Mouse (Mus musculus) kidney, adult 2 months (tissue): ENCODE measurements at regions not wholly inside any gene's neighbourhood (a gene's known extent, or its start where the extent isn't known, plus 50 kb on each side); places are given as distances from the start of the nearest gene placed in this dataset.

Source experiments
- DNase-seq: peaks from one replicate; pipeline ENCODE4 v3.0.0; 2021
- H3K27ac ChIP-seq: fragments of 200-500 bp; 2 replicates; pipeline ENCODE4 v1.5.1; 2012; ENCODE audit warnings: low read depth, low read length, control low read depth, inconsistent platforms; ENCODE audit not compliant: insufficient read depth
- H3K27me3 ChIP-seq: fragments of 200-500 bp; replicated peaks from 2 replicates; pipeline ENCODE4 v1.6.1; 2012; ENCODE audit warnings: mild to moderate bottlenecking, moderate library complexity, low read length, inconsistent platforms; ENCODE audit not compliant: control insufficient read depth, insufficient read depth
- H3K36me3 ChIP-seq: fragments of 200-500 bp; 2 replicates; pipeline ENCODE4 v1.6.1; 2012; ENCODE audit warnings: mild to moderate bottlenecking, moderate library complexity, low read length, inconsistent platforms; ENCODE audit not compliant: control insufficient read depth, insufficient read depth
- H3K4me1 ChIP-seq: fragments of 200-500 bp; 2 replicates; pipeline ENCODE4 v1.6.1; 2011; ENCODE audit warnings: low read length; ENCODE audit not compliant: control insufficient read depth, insufficient read depth
- H3K4me3 ChIP-seq: fragments of 200-500 bp; 2 replicates; pipeline ENCODE4 v1.5.1; 2011; ENCODE audit warnings: mild to moderate bottlenecking, low read depth, low read length, control low read depth; ENCODE audit not compliant: insufficient read depth
- CTCF ChIP-seq: fragments of 200-500 bp; conservative IDR thresholded peaks from 2 replicates; pipeline ENCODE4 v1.5.1; 2011; ENCODE audit warnings: low read depth, mild to moderate bottlenecking, control low read depth, low read length, moderate library complexity, mixed read lengths; ENCODE audit not compliant: insufficient read depth, insufficient read length
- POLR2A ChIP-seq: fragments of 200-500 bp; IDR thresholded peaks from one replicate; pipeline ENCODE4 v1.6.1; 2011; ENCODE audit warnings: low read depth, low read length, control low read depth
- WGBS: fragments of 180-500 bp; shearing (Covaris S2); methylation state at CpG from one replicate; pipeline ENCODE4 v1.1.7; 2018; 5-methylcytosine and 5-hydroxymethylcytosine counted together

- Histone ChIP-seq H3K4me1 (peaks cover 5% of the 10 kb centered on the region; the same call in 1 of the 2 replicates), H3K4me3 (no peak overlapping the region), H3K27ac (no peak overlapping the region), H3K27me3 (no peaks in the 10 kb centered on the region), H3K36me3 (no peaks in the 10 kb centered on the region)
- no peak for TF ChIP-seq CTCF
- no peak for TF ChIP-seq POLR2A
- WGBS = 90% methylated on average over 2 of the region's 2 CpGs
- DNase-seq = no peak
These were observed 1786.1 kb downstream of the 9330182O14Rik start for GRCm38 (mm10) chr15:41920270-41920669.

DNA sequence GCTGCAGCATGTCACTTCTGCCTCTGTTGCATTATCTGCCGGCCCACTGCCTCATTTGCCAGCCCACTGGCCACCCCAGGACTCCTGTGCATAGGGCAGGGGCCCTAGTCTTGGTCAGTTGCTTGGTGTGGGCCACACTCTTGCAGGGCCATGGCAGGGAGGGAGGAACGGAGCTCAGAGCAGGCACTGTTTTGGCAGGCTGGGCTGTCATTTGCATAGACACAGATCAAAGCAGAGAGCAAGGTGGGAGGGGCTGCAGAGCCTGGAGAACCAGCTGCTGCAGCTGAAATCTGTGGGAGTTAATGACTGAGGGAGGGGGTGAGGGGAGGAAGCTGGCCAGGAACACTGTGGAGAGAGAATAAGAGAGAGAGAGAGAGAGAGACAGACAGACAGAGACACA, 1802.5 kb downstream of the 9330182O14Rik start:
- TF ChIP-seq CTCF = no peak
- TF ChIP-seq POLR2A = no peak
- H3K36me3 ChIP-seq = no peaks in the 10 kb centered on the region
- no peaks in the 10 kb centered on the region for H3K4me1 ChIP-seq
- H3K4me3 ChIP-seq = no peak overlapping the region
- WGBS = 39% methylated on average over 2 of the region's 2 CpGs
- peak; percentile 35 for DNase-seq
- no peak overlapping the region for H3K27ac ChIP-seq
- H3K27me3 ChIP-seq = no peaks in the 10 kb centered on the region

DNA sequence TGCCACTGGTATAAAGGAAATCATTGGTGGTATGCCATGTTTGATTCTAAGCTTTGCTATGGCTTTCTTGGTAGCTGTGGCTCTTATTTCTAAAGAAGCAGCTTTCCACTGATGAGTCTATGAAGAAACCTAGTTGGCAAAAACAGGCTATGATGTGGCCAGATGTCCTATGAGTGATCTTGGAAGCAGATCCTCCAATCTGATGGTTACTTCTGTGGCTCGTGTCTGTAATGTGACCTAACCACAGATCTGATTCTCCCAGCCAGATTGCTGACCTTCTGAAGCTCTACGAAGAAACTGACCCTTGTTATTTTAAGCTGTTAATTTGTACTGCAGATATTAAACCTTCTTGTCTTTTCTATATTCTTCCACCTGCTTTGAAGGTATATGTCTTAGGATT, 1811.1 kb downstream of the 9330182O14Rik start:
- 71% methylated on average over 2 of the region's 2 CpGs for WGBS
- Histone ChIP-seq H3K27me3 (no peaks in the 10 kb centered on the region), H3K36me3 (no peaks in the 10 kb centered on the region), H3K4me1 (peaks cover 3% of the 10 kb centered on the region; the same call in 1 of the 2 replicates), H3K27ac (no peak overlapping the region), H3K4me3 (no peak overlapping the region)
- TF ChIP-seq POLR2A (no peak), CTCF (no peak)
- no peak for DNase-seq

- H3K27me3 ChIP-seq = no peaks in the 10 kb centered on the region
- peaks cover 3% of the 10 kb centered on the region; the same call in 1 of the 2 replicates for H3K4me1 ChIP-seq
- no peak overlapping the region for H3K4me3 ChIP-seq
- H3K36me3 ChIP-seq = no peaks in the 10 kb centered on the region
- no peak for TF ChIP-seq CTCF
- no peak for TF ChIP-seq POLR2A
- H3K27ac ChIP-seq = peak overlapping the region; percentile 35; the same call in 1 of the 2 replicates
- DNase-seq = peak; percentile 80
These were observed 1813.7 kb downstream of the 9330182O14Rik start for GRCm38 (mm10) chr15:41947888-41948287.

DNA sequence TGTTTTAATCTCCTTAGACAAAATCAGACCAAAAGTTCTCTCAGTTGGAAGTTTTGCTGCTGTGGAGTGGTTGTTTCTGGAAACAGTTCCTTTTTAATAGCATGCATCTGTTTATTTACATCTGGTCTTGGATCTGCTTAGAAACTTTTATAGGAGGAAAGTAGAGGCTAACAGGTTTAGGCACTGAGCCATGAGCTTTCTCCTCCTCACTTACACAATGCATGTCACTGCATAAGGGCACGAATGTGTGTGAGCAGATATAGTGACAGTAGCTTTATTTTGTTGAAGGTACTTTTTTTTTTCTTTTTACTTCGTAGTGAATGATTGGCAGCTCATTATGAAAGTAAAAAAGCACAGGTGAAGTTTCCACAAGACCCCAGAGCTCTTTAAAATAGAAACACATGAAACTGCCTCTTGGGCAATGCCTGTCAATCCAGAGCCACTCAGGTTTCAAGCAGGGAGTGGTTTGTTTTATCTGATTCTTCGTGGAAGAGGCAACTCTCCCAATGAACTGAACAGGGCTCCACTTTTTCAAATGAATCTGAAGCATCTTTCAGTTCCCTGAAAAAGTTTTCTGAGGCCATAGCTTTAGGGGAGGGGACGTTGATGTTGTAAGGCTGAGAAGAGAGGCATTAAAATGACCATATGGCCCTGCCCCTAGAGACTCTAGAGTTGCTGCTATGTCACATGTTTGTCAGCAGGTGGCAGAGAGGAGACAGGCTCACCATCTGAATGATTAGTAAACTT, 1814.4 kb downstream of the 9330182O14Rik start:
- peak; percentile 73 for TF ChIP-seq CTCF
- no peak for TF ChIP-seq POLR2A
- 20% methylated on average over 4 of the region's 4 CpGs for WGBS
- no peak overlapping the region for H3K27ac ChIP-seq

GRCm38 (mm10) chr15:41949094-41949461, 1814.9 kb downstream of the 9330182O14Rik start:
- no peaks in the 10 kb centered on the region for H3K27me3 ChIP-seq
- no peak for TF ChIP-seq POLR2A
- no peak for TF ChIP-seq CTCF
- H3K4me3 ChIP-seq = no peak overlapping the region
- no peaks in the 10 kb centered on the region for H3K36me3 ChIP-seq
- no peak overlapping the region for H3K27ac ChIP-seq
- no peak for DNase-seq
- peaks cover 3% of the 10 kb centered on the region; the same call in 1 of the 2 replicates for H3K4me1 ChIP-seq
- 63% methylated on average over 6 of the region's 6 CpGs for WGBS

More for the DNA sequence above, 1814.4 kb downstream of the 9330182O14Rik start:
- H3K27me3 ChIP-seq = no peaks in the 10 kb centered on the region
- H3K36me3 ChIP-seq = no peaks in the 10 kb centered on the region
- peaks cover 3% of the 10 kb centered on the region; the same call in 1 of the 2 replicates for H3K4me1 ChIP-seq
- peak; percentile 33 for DNase-seq
- no peak overlapping the region for H3K4me3 ChIP-seq

DNA sequence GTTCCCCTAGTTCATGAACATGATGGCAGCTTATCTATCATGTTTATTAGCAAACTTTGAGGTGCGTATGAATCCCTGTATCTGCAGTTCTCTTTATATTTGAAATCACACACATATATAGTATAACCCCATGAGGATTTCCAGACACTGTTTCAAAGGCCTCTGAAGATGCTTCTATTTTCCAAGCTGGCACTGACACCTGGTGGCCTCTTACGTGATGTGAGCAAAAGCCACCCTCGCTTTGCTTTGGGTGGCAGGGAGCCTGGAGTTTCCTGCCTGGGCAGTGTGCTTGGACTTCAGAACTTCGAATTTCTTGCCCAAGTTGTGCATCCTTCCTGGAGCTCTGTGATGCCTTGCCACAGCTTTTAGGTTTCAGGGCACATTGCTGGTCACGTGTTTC, 1817.1 kb downstream of the 9330182O14Rik start:
- peaks cover 3% of the 10 kb centered on the region; the same call in 1 of the 2 replicates for H3K4me1 ChIP-seq
- peak; percentile 46 for DNase-seq
- TF ChIP-seq POLR2A = no peak
- peak; percentile 69 for TF ChIP-seq CTCF
- WGBS = 52% methylated on average over 5 of the region's 5 CpGs
- H3K36me3 ChIP-seq = no peaks in the 10 kb centered on the region
- no peaks in the 10 kb centered on the region for H3K27me3 ChIP-seq
- H3K27ac ChIP-seq = no peak overlapping the region
- H3K4me3 ChIP-seq = no peak overlapping the region
